Mouse (Mus musculus) embryonic fibroblast, embryonic 13.5 days (primary cell): ENCODE measurements around the gene Tomm20l.

Experiments
- CTCF ChIP-seq: IDR thresholded peaks from 2 replicates; pipeline ENCODE4 v1.5.1; 2011; ENCODE audit warnings: mild to moderate bottlenecking, control low read depth, low read length, moderate library complexity, borderline replicate concordance; ENCODE audit not compliant: insufficient read depth
- POLR2A ChIP-seq: IDR thresholded peaks from 2 replicates; pipeline ENCODE4 v1.6.1; 2011; ENCODE audit warnings: low read depth, mild to moderate bottlenecking, control low read depth, low read length, moderate library complexity

DNA sequence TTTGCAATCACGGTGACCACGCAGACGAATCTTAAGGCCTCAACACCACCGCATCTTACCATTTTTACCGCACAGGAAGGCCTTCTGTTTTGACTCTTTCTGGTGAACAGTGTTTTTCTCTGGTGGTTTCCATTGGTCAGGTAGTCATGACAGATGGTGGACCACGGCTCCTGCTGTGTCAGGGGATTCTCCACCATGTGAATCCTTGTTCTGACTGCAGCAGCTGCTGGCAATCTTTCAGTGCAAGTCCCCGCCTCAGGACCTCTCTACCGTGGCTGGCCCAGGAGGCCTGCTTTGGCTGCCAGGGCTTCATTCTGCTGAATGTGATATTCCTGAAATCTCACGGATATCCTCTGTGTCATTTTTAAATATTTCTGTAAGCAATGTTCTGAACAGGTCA is 12.1 kb downstream of the Tomm20l start:
- TF ChIP-seq POLR2A: no peak
- no peak for TF ChIP-seq CTCF
